Mouse (Mus musculus) large intestine, adult 2 months (tissue): Measurements from ENCODE around the gene Zbed4. TPM values are rescaled to one million over a fixed set of nuclear protein-coding genes. Genes with fewer than 3 reads are reported as not detected.
"Not testable (repeated sequence)": the region's sequence is repeated elsewhere in the genome, so short reads cannot be mapped to it uniquely, and the experiment has no call there.

Experiments used
- DNase-seq: peaks from one replicate; pipeline ENCODE4 v3.0.0-alpha.2; 2012; ENCODE audit warnings: low read depth, low spot score
- WGBS: fragments of 180-500 bp; shearing (Covaris S2); methylation state at CpG from one replicate; pipeline ENCODE4 v1.1.7; 2018; 5-methylcytosine and 5-hydroxymethylcytosine counted together
- polyA plus RNA-seq: library from polyadenylated mRNA; depleted of rRNA; stranded (reverse); fragments of >200 nt; gene quantifications from 2 replicates; pipeline ENCODE4 v1.2.3, GENCODE M21; 2012

Gene Zbed4
- polyA plus RNA-seq, 1 experiment: 6.4 TPM

- DNase-seq: no peak
- 29% methylated on average over 11 of the region's 11 CpGs for WGBS
Measured at GRCm38 (mm10) chr15:88799950-88800371, 48.5 kb downstream of the Zbed4 start.

- WGBS: 51% methylated on average over 6 of the region's 6 CpGs
Measured at GRCm38 (mm10) chr15:88800921-88801354, 49.5 kb downstream of the Zbed4 start.

GRCm38 (mm10) chr15:88801903-88802302, 50.4 kb downstream of the Zbed4 start:
- WGBS: 93% methylated on average over 3 of the region's 3 CpGs
- DNase-seq: no peak

More at GRCm38 (mm10) chr15:88800921-88801354, 49.5 kb downstream of the Zbed4 start:
- no peak for DNase-seq

- WGBS: 86% methylated on average over 6 of the region's 6 CpGs
Measured at GRCm38 (mm10) chr15:88802348-88802747, 50.9 kb downstream of the Zbed4 start.

GRCm38 (mm10) chr15:88808121-88808520, 56.7 kb downstream of the Zbed4 start:
- 74% methylated on average over 8 of the region's 8 CpGs for WGBS
- DNase-seq: no peak

More at GRCm38 (mm10) chr15:88802348-88802747, 50.9 kb downstream of the Zbed4 start:
- DNase-seq: no peak

- 98% methylated on average over 2 of the region's 2 CpGs for WGBS
- DNase-seq: no peak
Measured at GRCm38 (mm10) chr15:88810369-88810768, 58.9 kb downstream of the Zbed4 start.

GRCm38 (mm10) chr15:88813262-88813661, 61.8 kb downstream of the Zbed4 start:
- no peak for DNase-seq
- WGBS: 64% methylated on average over 3 of the region's 3 CpGs

- not testable (repeated sequence) for DNase-seq
- WGBS: 98% methylated on average over 2 of the region's 2 CpGs
Measured at GRCm38 (mm10) chr15:88813873-88814272, 62.4 kb downstream of the Zbed4 start.

- 97% methylated on average over 11 of the region's 11 CpGs for WGBS
- DNase-seq: no peak
Measured at GRCm38 (mm10) chr15:88814411-88815047, 63.1 kb downstream of the Zbed4 start.

GRCm38 (mm10) chr15:88815196-88815700, 63.8 kb downstream of the Zbed4 start:
- 82% methylated on average over 6 of the region's 6 CpGs for WGBS
- DNase-seq: no peak

- under 1% methylated on average over 88 of the region's 88 CpGs for WGBS
- peak; percentile 96 for DNase-seq
Measured at GRCm38 (mm10) chr15:88819026-88819905, 67.8 kb downstream of the Zbed4 start, which contains the start of the genes Alg12 and Creld2. Gene Alg12, minus strand, starts transcription at chr15:88819318. Gene Creld2, plus strand, starts transcription at chr15:88819646.

- no peak for DNase-seq
- under 1% methylated on average over 23 of the region's 23 CpGs for WGBS
Measured at GRCm38 (mm10) chr15:88819906-88820303, 68.4 kb downstream of the Zbed4 start.

- WGBS: 76% methylated on average over 7 of the region's 7 CpGs
- DNase-seq: no peak
Measured at GRCm38 (mm10) chr15:88821403-88821802, 69.9 kb downstream of the Zbed4 start.

- no peak for DNase-seq
- 93% methylated on average over 7 of the region's 7 CpGs for WGBS
Measured at GRCm38 (mm10) chr15:88822513-88822912, 71.1 kb downstream of the Zbed4 start.

- no peak for DNase-seq
- WGBS: 87% methylated on average over 5 of the region's 5 CpGs
Measured at GRCm38 (mm10) chr15:88823376-88823775, 71.9 kb downstream of the Zbed4 start.

GRCm38 (mm10) chr15:88827466-88827865, 76.0 kb downstream of the Zbed4 start:
- 88% methylated on average over 6 of the region's 6 CpGs for WGBS
- DNase-seq: no peak

- WGBS: 25% methylated on average over 9 of the region's 9 CpGs
- DNase-seq: no peak
Measured at GRCm38 (mm10) chr15:88827991-88828799, 76.7 kb downstream of the Zbed4 start.

- WGBS: 46% methylated on average over 17 of the region's 17 CpGs
- no peak for DNase-seq
Measured at GRCm38 (mm10) chr15:88828800-88829705, 77.6 kb downstream of the Zbed4 start.
